Mouse (Mus musculus) olfactory bulb, adult 2 months (tissue): ENCODE measurements around the gene Hlcs.

Source experiments
- CTCF ChIP-seq: fragments of 200-500 bp; IDR thresholded peaks from 2 replicates; pipeline ENCODE4 v1.5.1; 2012; ENCODE audit warnings: low read depth, mild to moderate bottlenecking, low read length, moderate library complexity; ENCODE audit not compliant: insufficient read depth
- POLR2A ChIP-seq: fragments of 200-500 bp; IDR thresholded peaks from 2 replicates; pipeline ENCODE4 v1.6.1; 2012; ENCODE audit warnings: mild to moderate bottlenecking, low read depth, low read length, moderate library complexity; ENCODE audit not compliant: insufficient read depth

DNA sequence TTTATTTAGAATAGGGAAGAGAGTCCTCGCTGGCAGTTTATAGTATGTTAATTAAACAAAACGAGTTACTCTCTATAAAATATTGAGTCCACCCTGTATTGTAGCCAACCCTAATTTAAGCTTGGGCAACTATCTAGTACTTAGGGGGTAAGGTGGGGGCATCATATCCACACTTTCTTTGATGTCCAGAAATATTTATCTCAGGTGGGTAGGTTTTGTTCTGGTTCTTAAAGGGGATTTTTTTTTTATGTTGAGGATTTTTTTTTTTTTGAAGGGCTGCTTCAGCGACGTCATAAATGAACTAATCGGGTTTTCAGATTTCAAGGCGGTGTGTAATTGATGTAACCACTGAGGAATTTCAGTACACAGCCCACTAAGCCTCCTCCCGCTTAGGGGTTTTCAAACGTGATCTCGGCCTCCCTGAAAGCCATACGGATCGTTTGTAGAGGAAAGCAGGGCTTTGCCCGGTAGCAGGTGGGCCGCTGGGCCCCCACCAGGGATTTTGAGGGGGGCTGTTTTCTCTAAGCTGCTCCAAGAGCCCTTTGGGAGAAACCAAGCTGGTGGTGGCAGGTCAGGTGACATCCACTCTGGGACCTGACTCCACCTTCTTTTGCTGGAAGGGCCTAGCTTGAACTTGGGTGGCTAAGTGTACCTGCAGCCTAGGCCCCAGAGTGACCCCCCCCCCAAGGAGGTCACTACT, 233.4 kb downstream of the Hlcs start:
- TF ChIP-seq POLR2A = no peak
- TF ChIP-seq CTCF = no peak
